ENCODE assay signal across 23 mouse cellular contexts in genomic region chr4:145217046-145217445, GRCm38 (mm10). TPM values are rescaled to one million over a fixed set of nuclear protein-coding genes. Genes with fewer than 3 reads are reported as not detected.
A peak's percentile ranks its signal among the peaks of the same experiment; 100 is the strongest.
DNase-seq lines count a peak whose midpoint lies in the region; ATAC-seq and TF ChIP-seq lines count a peak whose summit lies in the region.
"Had no signal": no experiment of that assay in that cellular context is flagged by ENCODE, and none has a peak within 500 bp of the region (broad histone marks: within the 10 kb centered on the region; RNA-seq: fewer than 3 reads in every experiment).

No protein-coding gene starts in this region.

- no peak overlapping the region for H3K4me3 ChIP-seq in heart, adult 2 months
- no peak overlapping the region for H3K4me3 ChIP-seq in heart, embryonic 10.5 days
- H3K4me3 ChIP-seq in liver, adult 2 months (ENCODE audit: insufficient read depth, low read depth, low read length): no peak overlapping the region
- H3K4me3 ChIP-seq in liver, embryonic 12.5 days: no peak overlapping the region

- no peak for TF ChIP-seq EP300 in heart, adult 2 months (IDR thresholded peaks at IDR 0.05; ENCODE audit: insufficient read depth, low read depth, low read length)

- H3K4me2 ChIP-seq in liver, embryonic 12.5 days: no peak overlapping the region

- 75% methylated on average over 6 of the region's 6 CpGs for WGBS in heart, adult 2 months
- 81% methylated on average over 6 of the region's 6 CpGs for WGBS in heart, embryonic 10.5 days
- WGBS in liver, adult 2 months: 86% methylated on average over 6 of the region's 6 CpGs
- WGBS in liver, embryonic 12.5 days (ENCODE audit: insufficient replicate concordance): 72% methylated on average over 6 of the region's 6 CpGs

- H3K27me3 ChIP-seq in heart, adult 2 months (ENCODE audit: control insufficient read depth, insufficient read depth, low read length): no peaks in the 10 kb centered on the region
- peaks cover 11% of the 10 kb centered on the region; the same call in 1 of the 2 replicates for H3K27me3 ChIP-seq in heart, embryonic 10.5 days (ENCODE audit: insufficient read depth, poor library complexity, severe bottlenecking)
- H3K27me3 ChIP-seq in liver, adult 2 months (ENCODE audit: control insufficient read depth, insufficient read depth, low read length): no peaks in the 10 kb centered on the region
- no peaks in the 10 kb centered on the region for H3K27me3 ChIP-seq in liver, embryonic 12.5 days (replicated peaks)
- H3K27me3 ChIP-seq: CH12.LX, Patski had no signal

- intact Hi-C loops in heart, adult 2 months (cut with DNase I): no loop called here

- H3K4me1 ChIP-seq in heart, adult 2 months (ENCODE audit: control insufficient read depth, insufficient read depth, low read length): peaks cover 21% of the 10 kb centered on the region
- H3K4me1 ChIP-seq in heart, embryonic 10.5 days: peaks cover 17% of the 10 kb centered on the region
- H3K4me1 ChIP-seq in liver, adult 2 months (ENCODE audit: control insufficient read depth, insufficient read depth, low read length): peaks cover 30% of the 10 kb centered on the region
- H3K4me1 ChIP-seq in liver, embryonic 12.5 days: peaks cover 31% of the 10 kb centered on the region

- H3K79me2 ChIP-seq in heart, adult 2 months (replicated peaks; ENCODE audit: control insufficient read depth, insufficient read depth, low read length): no peaks in the 10 kb centered on the region
- H3K79me2 ChIP-seq in liver, adult 2 months (ENCODE audit: control insufficient read depth, insufficient read depth, low read length): no peaks in the 10 kb centered on the region; the same call in 1 of the 2 replicates

- H3K36me3 ChIP-seq in heart, adult 2 months (ENCODE audit: control insufficient read depth, insufficient read depth, low read length): no peaks in the 10 kb centered on the region
- no peaks in the 10 kb centered on the region for H3K36me3 ChIP-seq in heart, embryonic 10.5 days
- H3K36me3 ChIP-seq in liver, adult 2 months (ENCODE audit: control insufficient read depth, insufficient read depth, low read length): peaks cover 27% of the 10 kb centered on the region; the same call in 1 of the 2 replicates
- H3K36me3 ChIP-seq in liver, embryonic 12.5 days: peaks cover 4% of the 10 kb centered on the region; the same call in 1 of the 2 replicates
- H3K36me3 ChIP-seq: G1E had no signal

- no peaks in the 10 kb centered on the region for H3K9me3 ChIP-seq in heart, embryonic 10.5 days
- no peaks in the 10 kb centered on the region for H3K9me3 ChIP-seq in liver, embryonic 12.5 days (replicated peaks)

- H3K9ac ChIP-seq in heart, adult 2 months (ENCODE audit: low read depth, low read length): no peak overlapping the region
- no peak overlapping the region for H3K9ac ChIP-seq in liver, adult 2 months (ENCODE audit: low read depth, low read length)
- H3K9ac ChIP-seq in liver, embryonic 12.5 days: no peak overlapping the region

- TF ChIP-seq POLR2A in heart, adult 2 months (IDR thresholded peaks at IDR 0.05; ENCODE audit: insufficient read depth, low read depth, low read length): no peak
- TF ChIP-seq POLR2A in liver, adult 2 months (IDR thresholded peaks at IDR 0.05; ENCODE audit: extremely low read depth, insufficient read depth, low read length): no peak

- TF ChIP-seq CTCF in heart, adult 2 months (IDR thresholded peaks at IDR 0.05): no peak
- TF ChIP-seq CTCF in liver, adult 2 months (IDR thresholded peaks at IDR 0.05; ENCODE audit: low read depth, low read length): no peak

- H3K27ac ChIP-seq in heart, adult 2 months: no peak overlapping the region
- H3K27ac ChIP-seq in heart, embryonic 10.5 days: no peak overlapping the region
- peak overlapping the region; percentile 79 for H3K27ac ChIP-seq in liver, adult 2 months (replicated peaks; ENCODE audit: insufficient read depth, low read depth, low read length)
- no peak overlapping the region for H3K27ac ChIP-seq in liver, embryonic 12.5 days

- ATAC-seq in liver, embryonic 12.5 days: no peak
- ATAC-seq: activated CD4-positive, CD25-positive, alpha-beta regulatory T cell, adult 4 months; CD4-positive, CD25-positive, alpha-beta regulatory T cell, adult 4 months had no signal

- peak; percentile 41 for DNase-seq in adrenal gland, postnatal 10 days
- DNase-seq in adrenal gland, adult 18-20 months (ENCODE audit: low spot score in 2 of 2): no peak
- DNase-seq in heart, adult 11 months: peak; percentile 94
- no peak for DNase-seq in heart, adult 2 months
- DNase-seq in heart, adult 18-20 months: peak; percentile 33 to 46
- no peak for DNase-seq in heart, embryonic 10.5 days (ENCODE audit: low spot score)
- DNase-seq in liver, adult 2 months (ENCODE audit: extremely low read depth, low read depth, low spot score): no peak
- DNase-seq: adrenal gland, adult 2 months; adrenal gland, adult 8-10 months; adrenal gland, postnatal 14 days; adrenal gland, postnatal 25 days; adrenal gland, postnatal 36 days; B cell, adult 2 months; cerebellum, adult 11 months; cerebellum, adult 11-12 months; cerebellum, adult 18-20 months; cerebellum, adult 2 months had no signal

RNA-seq across cellular contexts. Expression of gene Vps13d, which starts 22.2 kb away (rescaled TPM):
- total RNA-seq in adrenal gland, postnatal 10 days (2021): 10 to 100 TPM; 49.4 to 66.0 TPM
- total RNA-seq in adrenal gland, adult 18-20 months (2021): 10 to 100 TPM; 48.1 to 71.3 TPM
- 10 to 100 TPM; 65.8 to 77.1 TPM for total RNA-seq in heart, adult 2 months (2021)
- polyA plus RNA-seq in heart, adult 2 months (2012; rRNA removed): 24.8 and 41.5 TPM in 2 replicates
- 10 to 100 TPM; 75.5 to 76.4 TPM for total RNA-seq in heart, adult 18-20 months (2021)
- polyA plus RNA-seq in heart, embryonic 10.5 days (2016; fragmentation: Nextera tagmentation; extraction: Ambion mirVana): 6.3 and 6.4 TPM in 2 replicates
- 32.4 and 36.2 TPM in 2 replicates for total RNA-seq in liver, adult 2 months (2014; rRNA removed)
- polyA plus RNA-seq in liver, adult 2 months (2012; rRNA removed): 11.6 and 13.3 TPM in 2 replicates
- 3.5 and 3.9 TPM in 2 replicates for polyA plus RNA-seq in liver, embryonic 12.5 days (2016; fragmentation: Nextera tagmentation; extraction: Ambion mirVana)

RNA-seq across cellular contexts. Expression of gene Tnfrsf1b, which starts 29.6 kb away (rescaled TPM):
- total RNA-seq in adrenal gland, postnatal 10 days (2021): 10 to 100 TPM in 1 of 2 experiments, 1 to 10 TPM in 1; 8.3 to 10.3 TPM
- 10 to 100 TPM in 1 of 2 experiments, 1 to 10 TPM in 1; 8.5 to 18.4 TPM for total RNA-seq in adrenal gland, adult 18-20 months (2021)
- 1 to 10 TPM; 4.8 to 5.4 TPM for total RNA-seq in heart, adult 2 months (2021)
- polyA plus RNA-seq in heart, adult 2 months (2012; rRNA removed): 7.6 and 10.9 TPM in 2 replicates
- total RNA-seq in heart, adult 18-20 months (2021): 1 to 10 TPM; 6.5 to 6.6 TPM
- 2.5 and 4.2 TPM in 2 replicates for polyA plus RNA-seq in heart, embryonic 10.5 days (2016; fragmentation: Nextera tagmentation; extraction: Ambion mirVana)
- 10.8 and 14.9 TPM in 2 replicates for total RNA-seq in liver, adult 2 months (2014; rRNA removed)
- 16.8 and 16.9 TPM in 2 replicates for polyA plus RNA-seq in liver, adult 2 months (2012; rRNA removed)
- 4.9 TPM in 2 replicates for polyA plus RNA-seq in liver, embryonic 12.5 days (2016; fragmentation: Nextera tagmentation; extraction: Ambion mirVana)
- total RNA-seq: G1E had no signal
- polyA plus RNA-seq: G1E had no signal

Comparison
In these comparisons a context has a peak if more than half of its experiments do, and no peak if none do; other contexts are left out.
1. DNase-seq: peak in adrenal gland, postnatal 10 days (single experiment), heart, adult 11 months (single experiment) and heart, adult 18-20 months (2 of 2); none in adrenal gland, adult 18-20 months (0 of 2), heart, adult 2 months (0 of 2), heart, embryonic 10.5 days (single experiment) and liver, adult 2 months (single experiment).